Mouse (Mus musculus) neural tube, embryonic 14.5 days (tissue): ENCODE results near the gene Hist1h2bb. TPM values are rescaled to one million over a fixed set of nuclear protein-coding genes. Genes with fewer than 3 reads are reported as not detected.

Source experiments
- ATAC-seq: fragments of 200-750 bp; cut with Nextera tagmentation; 2 replicates; pipeline ENCODE4 v1.8.0; 2017; ENCODE audit warnings: low read depth, mild to moderate bottlenecking, moderate TSS enrichment, moderate library complexity
- H3K27ac ChIP-seq: fragments of 300-500 bp; sonication (generic); 2 replicates; pipeline ENCODE4 v1.5.1; 2014; ENCODE audit warnings: low read depth, mild to moderate bottlenecking, control low read depth, low read length, moderate library complexity, mixed read lengths
- H3K27me3 ChIP-seq: fragments of 300-500 bp; sonication (generic); 2 replicates; pipeline ENCODE4 v1.6.1; 2014; ENCODE audit warnings: low read length; ENCODE audit not compliant: control insufficient read depth, insufficient read depth
- H3K36me3 ChIP-seq: fragments of 300-500 bp; sonication (generic); 2 replicates; pipeline ENCODE4 v1.6.1; 2014; ENCODE audit warnings: low read length, mixed read lengths; ENCODE audit not compliant: control insufficient read depth, insufficient read depth
- H3K4me1 ChIP-seq: fragments of 300-500 bp; sonication (generic); 2 replicates; pipeline ENCODE4 v1.6.1; 2014; ENCODE audit warnings: low read length; ENCODE audit not compliant: control insufficient read depth, insufficient read depth
- H3K4me2 ChIP-seq: fragments of 300-500 bp; sonication (generic); 2 replicates; pipeline ENCODE4 v1.6.1; 2014; ENCODE audit warnings: mild to moderate bottlenecking, low read depth, low read length, control low read depth
- H3K4me3 ChIP-seq: fragments of 300-500 bp; sonication (generic); 2 replicates; pipeline ENCODE4 v1.5.1; 2014; ENCODE audit warnings: low read depth, low read length, control low read depth, mixed read lengths
- H3K9ac ChIP-seq: fragments of 300-500 bp; sonication (generic); replicated peaks from 2 replicates; pipeline ENCODE4 v1.6.1; 2014; ENCODE audit warnings: low read depth, mild to moderate bottlenecking, control low read depth, low read length, mixed read lengths
- H3K9me3 ChIP-seq: fragments of 300-500 bp; sonication (generic); 2 replicates; pipeline ENCODE4 v1.6.1; 2016; ENCODE audit warnings: low read length; ENCODE audit not compliant: control insufficient read depth
- WGBS: fragments of 180-500 bp; shearing (Covaris S2); extraction: QIAGEN DNeasy Blood & Tissue Kit; methylation state at CpG from one replicate; pipeline ENCODE4 v1.1.7; 2014; 5-methylcytosine and 5-hydroxymethylcytosine counted together
- polyA plus RNA-seq: library from polyadenylated mRNA; unstranded; fragments of >200 nt; fragmentation: Nextera tagmentation; extraction: Ambion mirVana; gene quantifications from 2 replicates; pipeline ENCODE4 v1.2.1, GENCODE M21; 2014

Gene Hist1h2bb
- polyA plus RNA-seq, 1 experiment from 2014 or later = not detected

DNA sequence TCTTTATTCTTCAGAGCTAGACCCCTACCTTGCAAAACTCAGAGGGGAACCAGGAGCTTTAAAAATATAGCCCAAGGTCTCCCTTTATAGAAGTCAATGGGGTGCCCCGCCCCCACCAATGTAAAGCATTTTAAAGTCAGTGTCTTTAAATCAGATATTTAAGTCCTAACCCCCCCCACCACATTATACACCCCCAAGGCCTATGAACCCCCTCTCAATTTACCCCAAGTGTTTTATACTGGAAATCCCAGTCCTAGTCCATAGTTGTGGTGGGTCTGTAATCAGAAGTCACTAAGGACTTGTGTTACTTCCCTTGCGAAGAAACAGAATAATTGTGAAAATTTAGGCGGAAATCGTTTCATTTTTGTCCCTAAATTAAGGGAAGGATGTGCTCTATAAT, 8.5 kb upstream of the Hist1h2bb start:
- peak overlapping the region; percentile 70 for H3K27ac ChIP-seq
- peak overlapping the region; percentile 57; the same call in 1 of the 2 replicates for H3K9ac ChIP-seq
- 25% methylated on average over 4 of the region's 4 CpGs for WGBS
- no peak overlapping the region for H3K4me3 ChIP-seq
- peaks cover 8% of the 10 kb centered on the region; the same call in 1 of the 2 replicates for H3K4me1 ChIP-seq
- H3K36me3 ChIP-seq = no peaks in the 10 kb centered on the region
- H3K4me2 ChIP-seq = peak overlapping the region; percentile 97
- H3K27me3 ChIP-seq = no peaks in the 10 kb centered on the region
- no peak for ATAC-seq
- H3K9me3 ChIP-seq = no peaks in the 10 kb centered on the region

DNA sequence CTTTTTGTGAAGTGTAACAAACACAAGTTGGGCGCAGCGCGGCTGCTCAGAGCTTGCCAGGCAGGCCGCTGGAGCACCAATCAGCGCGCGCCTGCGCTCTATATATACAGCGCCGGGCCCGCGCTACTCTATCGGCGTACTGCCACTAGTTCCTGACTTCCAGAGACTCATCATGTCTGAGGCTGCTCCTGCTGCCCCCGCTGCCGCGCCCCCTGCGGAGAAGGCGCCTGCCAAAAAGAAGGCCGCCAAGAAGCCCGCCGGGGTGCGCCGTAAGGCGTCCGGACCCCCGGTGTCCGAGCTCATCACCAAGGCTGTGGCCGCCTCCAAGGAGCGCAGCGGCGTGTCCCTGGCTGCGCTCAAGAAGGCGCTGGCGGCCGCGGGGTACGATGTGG, 7.9 kb upstream of the Hist1h2bb start, which contains the start of gene Hist1h1c:
Gene Hist1h1c (plus strand): TSS at position 132 of the 392 bp plus-strand sequence.
- peak; percentile 96 for ATAC-seq
- under 1% methylated on average over 33 of the region's 38 CpGs for WGBS

DNA sequence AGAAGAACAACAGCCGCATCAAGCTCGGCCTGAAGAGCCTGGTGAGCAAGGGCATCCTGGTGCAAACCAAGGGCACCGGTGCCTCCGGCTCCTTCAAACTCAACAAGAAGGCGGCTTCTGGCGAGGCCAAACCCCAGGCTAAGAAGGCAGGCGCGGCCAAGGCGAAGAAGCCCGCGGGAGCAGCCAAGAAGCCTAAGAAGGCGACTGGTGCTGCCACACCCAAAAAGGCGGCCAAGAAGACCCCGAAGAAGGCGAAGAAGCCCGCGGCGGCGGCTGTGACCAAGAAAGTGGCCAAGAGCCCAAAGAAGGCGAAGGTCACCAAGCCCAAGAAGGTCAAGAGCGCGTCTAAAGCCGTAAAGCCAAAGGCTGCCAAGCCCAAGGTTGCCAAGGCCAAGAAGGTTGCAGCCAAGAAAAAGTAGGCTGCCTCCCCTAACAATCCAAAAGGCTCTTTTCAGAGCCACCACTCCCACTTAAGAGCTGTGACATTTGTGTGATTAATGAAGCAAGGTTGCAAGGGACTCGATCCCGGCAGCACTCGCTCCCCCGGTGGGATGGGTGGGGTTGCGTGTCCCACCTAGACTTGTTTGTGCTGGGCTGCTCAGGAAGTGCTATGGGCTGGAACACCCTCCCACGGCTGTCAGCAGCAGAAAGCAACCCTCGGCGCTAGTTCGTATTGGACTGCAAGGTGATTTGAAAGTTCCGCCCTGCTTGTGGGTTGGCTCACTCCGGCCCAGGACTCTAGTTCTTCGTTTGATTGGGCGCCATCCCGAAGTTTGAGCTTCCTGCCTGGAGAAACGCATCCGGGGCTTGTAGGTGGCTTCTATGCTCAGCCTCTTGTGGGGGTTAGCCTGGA, 7.2 kb upstream of the Hist1h2bb start:
- peak; percentile 91 for ATAC-seq
- peak overlapping the region; percentile 50 for H3K4me3 ChIP-seq

More for the DNA sequence above, 7.9 kb upstream of the Hist1h2bb start, which contains the start of gene Hist1h1c:
- Histone ChIP-seq H3K4me1 (peaks cover 8% of the 10 kb centered on the region; the same call in 1 of the 2 replicates), H3K9ac (peak within 1 kb of the TSS; percentile 57), H3K4me3 (peak within 1 kb of the TSS; percentile 50), H3K4me2 (peak within 1 kb of the TSS; percentile 97), H3K27ac (peak within 1 kb of the TSS; percentile 70), H3K27me3 (no peaks in the 10 kb centered on the region), H3K9me3 (no peaks in the 10 kb centered on the region), H3K36me3 (no peaks in the 10 kb centered on the region)

DNA sequence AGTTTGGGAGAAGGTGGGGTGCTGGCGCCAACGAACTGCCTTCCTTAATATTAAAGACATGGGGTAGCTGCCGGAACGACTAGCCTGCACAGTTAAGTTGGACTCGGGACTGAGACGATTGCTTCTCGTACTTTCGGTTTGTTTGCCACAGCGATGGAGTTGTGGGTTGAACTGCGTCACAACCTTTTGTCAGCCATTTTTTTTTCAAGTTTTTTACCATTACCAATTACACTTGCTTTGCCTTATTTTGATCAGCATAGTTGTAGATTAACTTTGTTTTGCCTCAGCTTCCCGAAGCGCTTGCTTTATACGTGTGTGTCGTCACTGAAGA, 6.6 kb upstream of the Hist1h2bb start:
- H3K27ac ChIP-seq = peak overlapping the region; percentile 70
- no peaks in the 10 kb centered on the region for H3K9me3 ChIP-seq
- peak overlapping the region; percentile 43; the same call in 1 of the 2 replicates for H3K9ac ChIP-seq
- H3K4me2 ChIP-seq = peak overlapping the region; percentile 97
- peaks cover 8% of the 10 kb centered on the region; the same call in 1 of the 2 replicates for H3K4me1 ChIP-seq
- peak overlapping the region; percentile 50 for H3K4me3 ChIP-seq
- no peaks in the 10 kb centered on the region for H3K36me3 ChIP-seq
- ATAC-seq = no peak
- no peaks in the 10 kb centered on the region for H3K27me3 ChIP-seq
- under 1% methylated on average over 14 of the region's 14 CpGs for WGBS

More for the DNA sequence above, 7.2 kb upstream of the Hist1h2bb start:
- no peaks in the 10 kb centered on the region for H3K36me3 ChIP-seq
- peak overlapping the region; percentile 70 for H3K27ac ChIP-seq
- peak overlapping the region; percentile 57 for H3K9ac ChIP-seq
- peaks cover 8% of the 10 kb centered on the region; the same call in 1 of the 2 replicates for H3K4me1 ChIP-seq
- H3K27me3 ChIP-seq = no peaks in the 10 kb centered on the region
- H3K4me2 ChIP-seq = peak overlapping the region; percentile 97
- H3K9me3 ChIP-seq = no peaks in the 10 kb centered on the region
- under 1% methylated on average over 39 of the region's 39 CpGs for WGBS

DNA sequence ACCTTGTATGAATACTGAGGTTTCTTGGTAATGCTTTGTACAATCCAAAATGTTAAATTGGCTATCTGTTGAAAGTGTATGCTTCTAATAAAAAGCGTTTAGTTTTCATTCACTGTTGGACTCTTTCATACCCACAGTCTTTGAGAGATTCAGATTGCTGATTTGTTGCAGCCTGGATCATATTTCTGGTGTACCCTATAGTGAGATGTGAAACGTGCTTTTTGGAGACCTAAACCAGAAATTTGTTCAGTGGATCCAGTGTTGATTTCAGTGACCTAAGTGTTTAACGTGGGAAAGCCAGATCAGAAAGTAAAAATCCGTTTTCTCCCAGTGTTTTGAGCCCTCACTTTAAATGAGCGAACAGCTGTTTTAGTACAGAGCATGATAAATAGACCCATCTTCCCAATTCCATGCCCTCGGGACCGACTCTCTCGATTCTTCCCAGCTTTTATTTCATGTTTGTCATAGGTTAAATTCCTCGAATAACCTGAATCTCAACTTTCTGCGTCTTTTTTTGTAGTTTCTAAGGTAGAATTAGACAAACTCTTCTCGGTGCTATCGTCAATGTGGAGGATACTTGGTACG, 6.2 kb upstream of the Hist1h2bb start:
- Histone ChIP-seq H3K36me3 (no peaks in the 10 kb centered on the region), H3K4me1 (peaks cover 8% of the 10 kb centered on the region; the same call in 1 of the 2 replicates), H3K4me3 (peak overlapping the region; percentile 50)

DNA sequence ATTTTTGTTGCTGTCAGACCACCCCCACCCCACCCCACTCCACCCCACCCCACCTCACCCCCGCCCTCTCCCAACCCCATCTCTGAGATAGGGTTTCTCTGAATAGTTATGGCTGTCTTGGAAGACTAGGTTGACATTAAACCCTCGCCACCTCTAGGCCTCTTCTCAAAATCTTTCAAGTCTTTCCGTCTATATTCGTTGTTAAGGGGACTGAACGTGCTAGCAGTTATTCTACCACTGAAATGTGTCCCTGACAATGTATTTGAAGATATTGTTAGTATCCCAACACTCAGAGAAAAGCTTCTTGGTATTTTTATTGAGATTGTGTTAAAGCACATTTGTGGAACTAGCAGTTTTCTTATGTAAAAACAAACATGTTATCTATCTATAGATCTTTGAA, 5.6 kb upstream of the Hist1h2bb start:
- Histone ChIP-seq H3K36me3 (no peaks in the 10 kb centered on the region), H3K4me3 (no peak overlapping the region), H3K9me3 (no peaks in the 10 kb centered on the region), H3K4me2 (no peak overlapping the region; the same call in 1 of the 2 replicates), H3K4me1 (peaks cover 10% of the 10 kb centered on the region; the same call in 1 of the 2 replicates), H3K27ac (no peak overlapping the region), H3K9ac (no peak overlapping the region), H3K27me3 (no peaks in the 10 kb centered on the region)
- 72% methylated on average over 5 of the region's 5 CpGs for WGBS
- no peak for ATAC-seq

More for the DNA sequence above, 6.2 kb upstream of the Hist1h2bb start:
- ATAC-seq = no peak
- Histone ChIP-seq H3K27me3 (no peaks in the 10 kb centered on the region), H3K27ac (peak overlapping the region; percentile 70; the same call in 1 of the 2 replicates), H3K9ac (peak overlapping the region; percentile 43; the same call in 1 of the 2 replicates), H3K4me2 (peak overlapping the region; percentile 97), H3K9me3 (no peaks in the 10 kb centered on the region)
- 32% methylated on average over 13 of the region's 13 CpGs for WGBS

DNA sequence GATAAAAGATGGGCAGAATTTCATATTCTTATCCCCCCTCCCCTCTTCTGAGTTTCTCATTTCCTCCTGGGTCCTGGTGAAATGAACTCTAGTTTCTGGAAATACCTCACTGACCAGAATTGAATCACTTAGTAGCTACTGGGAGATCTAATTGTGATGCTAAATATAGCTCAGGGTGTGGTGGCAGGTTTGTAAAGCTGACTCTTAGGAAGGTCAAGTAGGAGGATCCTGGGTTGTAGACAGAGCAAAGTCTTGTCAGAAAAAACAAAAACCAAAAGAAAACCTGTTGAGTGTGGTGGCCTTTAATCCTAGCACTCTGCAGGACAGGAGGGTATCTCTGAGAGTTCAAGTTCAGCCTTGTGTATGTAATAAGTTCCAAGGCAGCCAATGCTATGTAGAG, 4.5 kb upstream of the Hist1h2bb start:
- no peak overlapping the region for H3K4me3 ChIP-seq
- no peak for ATAC-seq
- H3K4me1 ChIP-seq = peaks cover 11% of the 10 kb centered on the region
- H3K36me3 ChIP-seq = no peaks in the 10 kb centered on the region
- no peak overlapping the region for H3K27ac ChIP-seq
- no peak overlapping the region for H3K4me2 ChIP-seq
- no peaks in the 10 kb centered on the region for H3K27me3 ChIP-seq
- H3K9me3 ChIP-seq = no peaks in the 10 kb centered on the region
- H3K9ac ChIP-seq = no peak overlapping the region

DNA sequence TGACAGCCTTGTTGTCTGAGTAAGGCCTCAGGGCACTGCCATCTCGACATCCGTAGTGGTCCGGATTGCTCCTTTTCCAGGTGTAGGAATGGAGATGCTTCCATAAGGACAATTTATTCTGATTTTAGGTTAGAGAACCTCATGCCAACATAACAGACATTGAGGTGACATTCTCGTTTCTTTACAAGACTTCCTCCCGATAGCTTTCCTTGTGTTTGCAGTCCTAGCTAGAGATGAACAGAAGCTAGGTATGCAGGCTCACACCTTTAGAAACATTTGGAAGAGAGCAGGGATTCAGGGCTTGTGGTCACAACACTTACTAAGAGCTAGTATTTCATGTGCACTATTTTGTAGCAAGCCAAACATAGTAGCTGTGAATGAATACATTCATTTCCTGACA, 3.3 kb upstream of the Hist1h2bb start:
- no peak for ATAC-seq
- H3K9ac ChIP-seq = no peak overlapping the region
- no peak overlapping the region for H3K27ac ChIP-seq
- H3K36me3 ChIP-seq = no peaks in the 10 kb centered on the region
- 84% methylated on average over 5 of the region's 5 CpGs for WGBS
- no peak overlapping the region for H3K4me2 ChIP-seq
- H3K9me3 ChIP-seq = no peaks in the 10 kb centered on the region
- H3K4me1 ChIP-seq = peaks cover 20% of the 10 kb centered on the region
- H3K27me3 ChIP-seq = no peaks in the 10 kb centered on the region
- H3K4me3 ChIP-seq = no peak overlapping the region

DNA sequence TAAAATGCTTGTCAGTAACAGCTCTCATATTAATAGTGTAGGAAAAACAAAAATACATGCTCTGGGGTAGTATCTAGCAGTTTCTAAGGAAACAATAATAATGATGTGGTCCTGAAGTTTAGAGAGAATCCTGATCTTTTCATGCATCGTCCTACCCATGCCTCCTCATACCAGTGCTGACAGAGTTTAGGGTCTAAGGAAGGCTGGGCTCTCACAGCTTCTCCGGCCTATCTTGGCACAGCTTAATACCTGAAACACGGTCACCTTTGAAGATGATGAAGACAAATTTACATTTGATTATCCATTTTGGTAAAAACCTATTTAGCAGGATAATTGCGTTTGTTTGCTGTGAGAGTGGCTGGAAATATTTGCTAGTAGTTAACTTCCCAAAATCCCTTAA, 2.6 kb upstream of the Hist1h2bb start:
- Histone ChIP-seq H3K36me3 (no peaks in the 10 kb centered on the region), H3K9me3 (no peaks in the 10 kb centered on the region), H3K27ac (no peak overlapping the region), H3K4me2 (no peak overlapping the region), H3K9ac (no peak overlapping the region), H3K27me3 (no peaks in the 10 kb centered on the region), H3K4me3 (no peak overlapping the region), H3K4me1 (peaks cover 20% of the 10 kb centered on the region)
- ATAC-seq = no peak
- WGBS = 58% methylated on average over 4 of the region's 4 CpGs
